Mouse (Mus musculus): ENCODE measurements around the gene Sbds.

DNA sequence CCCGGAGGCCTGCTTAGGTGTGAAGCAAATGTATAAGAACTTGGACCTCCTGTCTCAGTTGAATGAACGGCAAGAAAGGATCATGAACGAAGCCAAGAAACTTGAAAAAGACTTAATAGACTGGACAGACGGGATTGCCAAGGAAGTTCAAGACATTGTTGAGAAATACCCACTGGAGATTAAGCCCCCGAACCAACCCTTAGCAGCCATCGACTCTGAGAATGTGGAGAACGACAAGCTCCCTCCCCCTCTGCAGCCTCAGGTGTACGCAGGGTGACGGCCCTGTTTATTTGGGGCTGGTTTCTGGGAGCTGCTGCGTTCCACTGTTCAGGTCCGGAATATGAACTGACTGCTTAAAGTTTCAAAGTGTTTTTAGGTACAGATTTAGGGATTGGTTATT is 42.4 kb downstream of the Sbds start:
- TF ChIP-seq POLR2A (IDR thresholded peaks at IDR 0.05; ENCODE audit: low read depth, low read length) (no peak), CTCF (conservative IDR thresholded peaks at IDR 0.05; ENCODE audit: insufficient read depth, insufficient read length, low read depth, low read length) (no peak)

Measured in kidney, adult 2 months (tissue).